Mouse (Mus musculus): ENCODE data around the gene Gm10097. TPM values are rescaled to one million over a fixed set of nuclear protein-coding genes. Genes with fewer than 3 reads are reported as not detected.
A peak's percentile ranks its signal among the peaks of the same experiment; 100 is the strongest.

The Gm10097 gene
- total and polyA plus RNA-seq, 2 experiments from 2014 or later = 0.10 TPM; not detected in 1

DNA sequence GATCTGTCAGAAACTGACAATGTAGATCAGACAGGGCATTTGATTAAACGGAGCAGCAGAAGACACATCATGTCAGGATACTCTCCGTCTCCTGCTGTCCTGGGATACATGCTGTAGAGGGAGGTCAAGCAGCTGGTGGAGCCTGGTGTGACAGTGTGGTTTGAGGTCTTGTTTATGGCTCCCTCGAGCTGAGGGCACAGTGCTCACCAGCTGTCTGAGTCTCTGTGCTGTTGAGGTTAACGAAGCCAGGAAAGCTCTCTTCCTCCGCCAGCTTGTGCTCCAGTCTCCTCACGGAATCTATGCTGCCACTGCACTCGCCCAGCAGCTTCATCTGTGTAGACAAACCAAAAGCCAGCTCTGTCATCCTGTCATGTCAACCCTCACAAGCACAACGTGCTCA, 27.7 kb upstream of the Gm10097 start:
- no peak for DNase-seq
- 77% methylated on average over 8 of the region's 8 CpGs for WGBS
- H3K27me3 ChIP-seq (ENCODE audit: insufficient read depth, low read length) = no peaks in the 10 kb centered on the region

DNA sequence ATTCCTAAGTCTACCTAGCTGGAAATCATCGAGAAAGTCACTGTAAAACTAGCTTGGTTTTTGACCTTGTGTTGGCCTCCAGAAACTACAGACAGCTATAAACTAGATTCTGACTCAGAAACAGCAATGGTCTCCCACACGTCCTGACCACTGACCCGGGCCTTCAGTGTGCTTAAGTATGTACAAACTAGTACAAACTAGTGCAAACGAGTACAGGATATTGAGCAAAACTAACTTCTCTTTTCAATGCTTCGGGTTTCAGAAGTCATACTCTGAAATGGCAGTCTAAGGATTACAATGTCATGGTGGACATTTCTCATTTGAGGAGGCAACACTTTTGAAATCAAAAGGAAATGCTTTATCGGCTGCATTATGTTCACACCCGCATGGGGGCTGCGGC, 24.5 kb upstream of the Gm10097 start:
- ATAC-seq (no peak), DNase-seq (no peak)
- Histone ChIP-seq H3K4me3 (ENCODE audit: low read depth, low read length) (no peak overlapping the region), H3K4me2 (ENCODE audit: low read depth) (no peak overlapping the region), H3K4me1 (ENCODE audit: insufficient read depth) (no peaks in the 10 kb centered on the region), H3K9me3 (ENCODE audit: low read length) (no peaks in the 10 kb centered on the region), H3K27ac (ENCODE audit: low read depth, low read length) (no peak overlapping the region), H3K27me3 (ENCODE audit: insufficient read depth, low read length) (no peaks in the 10 kb centered on the region), H3K36me3 (ENCODE audit: insufficient read depth) (peaks cover 14% of the 10 kb centered on the region), H3K9ac (no peak overlapping the region)
- WGBS = 92% methylated on average over 8 of the region's 8 CpGs
- no peak for TF ChIP-seq CTCF (IDR thresholded peaks at IDR 0.05; ENCODE audit: low read depth)

More for the DNA sequence above, 27.7 kb upstream of the Gm10097 start:
- Histone ChIP-seq H3K9me3 (ENCODE audit: low read length) (no peaks in the 10 kb centered on the region), H3K4me2 (ENCODE audit: low read depth) (no peak overlapping the region), H3K4me3 (ENCODE audit: low read depth, low read length) (no peak overlapping the region), H3K9ac (no peak overlapping the region), H3K4me1 (ENCODE audit: insufficient read depth) (no peaks in the 10 kb centered on the region), H3K36me3 (ENCODE audit: insufficient read depth) (peaks cover 13% of the 10 kb centered on the region), H3K27ac (ENCODE audit: low read depth, low read length) (no peak overlapping the region)
- ATAC-seq = peak; percentile 27; the same call in 1 of the 2 replicates
- no peak for TF ChIP-seq CTCF (IDR thresholded peaks at IDR 0.05; ENCODE audit: low read depth)

DNA sequence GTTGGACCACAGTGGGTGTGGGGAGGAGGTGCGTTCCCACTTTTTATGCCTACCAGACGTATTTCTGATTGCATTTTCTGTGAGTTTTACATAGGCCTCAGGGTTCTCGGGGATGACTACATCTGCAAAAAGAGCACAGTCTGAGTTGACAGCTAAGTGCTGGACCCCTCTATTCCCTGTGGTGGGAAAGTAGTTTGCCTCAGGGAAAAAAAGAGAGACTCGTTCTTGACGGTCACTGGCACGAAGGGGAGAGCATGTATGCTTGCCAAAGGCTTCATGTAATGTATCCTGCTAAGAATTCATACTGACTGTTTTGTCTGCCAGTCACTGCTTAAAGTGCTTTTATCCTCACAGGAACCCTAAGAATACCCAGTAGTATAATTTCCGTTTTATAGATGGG, 23.8 kb upstream of the Gm10097 start:
- WGBS = 74% methylated on average over 7 of the region's 7 CpGs
- DNase-seq (no peak), ATAC-seq (no peak)
- no peak overlapping the region for H3K9ac ChIP-seq
- H3K9me3 ChIP-seq (ENCODE audit: low read length) = no peaks in the 10 kb centered on the region
- no peaks in the 10 kb centered on the region for H3K4me1 ChIP-seq (ENCODE audit: insufficient read depth)
- TF ChIP-seq CTCF (IDR thresholded peaks at IDR 0.05; ENCODE audit: low read depth) = no peak
- H3K4me2 ChIP-seq (ENCODE audit: low read depth) = no peak overlapping the region
- no peak overlapping the region for H3K4me3 ChIP-seq (ENCODE audit: low read depth, low read length)
- H3K27ac ChIP-seq (ENCODE audit: low read depth, low read length) = no peak overlapping the region
- no peaks in the 10 kb centered on the region for H3K27me3 ChIP-seq (ENCODE audit: insufficient read depth, low read length)
- peaks cover 14% of the 10 kb centered on the region for H3K36me3 ChIP-seq (ENCODE audit: insufficient read depth)

DNA sequence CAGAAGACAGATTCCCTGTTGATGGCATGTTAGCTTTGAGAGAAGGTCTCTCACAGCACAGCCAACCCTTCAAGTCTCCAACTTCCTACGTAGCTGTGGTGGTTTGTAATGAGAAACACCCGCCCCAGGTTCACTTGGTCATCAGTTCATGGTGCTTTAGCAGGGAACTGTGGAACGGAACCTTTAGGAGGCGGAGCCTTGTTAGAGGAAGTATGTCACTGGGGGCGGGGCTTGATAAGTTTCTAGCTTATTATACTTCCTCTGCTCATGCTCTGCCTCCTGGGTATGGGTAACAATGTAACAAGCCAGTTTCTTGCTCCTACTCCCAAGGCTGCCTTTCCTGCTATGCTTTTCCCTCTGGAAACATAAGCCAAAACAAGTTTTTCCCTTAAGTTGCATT, 23.3 kb upstream of the Gm10097 start:
- Histone ChIP-seq H3K27ac (ENCODE audit: low read depth, low read length) (no peak overlapping the region), H3K4me3 (ENCODE audit: low read depth, low read length) (no peak overlapping the region), H3K9me3 (ENCODE audit: low read length) (no peaks in the 10 kb centered on the region), H3K9ac (no peak overlapping the region), H3K27me3 (ENCODE audit: insufficient read depth, low read length) (no peaks in the 10 kb centered on the region), H3K4me2 (ENCODE audit: low read depth) (no peak overlapping the region), H3K36me3 (ENCODE audit: insufficient read depth) (peaks cover 11% of the 10 kb centered on the region), H3K4me1 (ENCODE audit: insufficient read depth) (no peaks in the 10 kb centered on the region)
- whole genome bisulfite sequencing = 87% methylated on average over 5 of the region's 5 CpGs
- no peak for DNase-seq
- ATAC-seq = no peak
- TF ChIP-seq CTCF (IDR thresholded peaks at IDR 0.05; ENCODE audit: low read depth) = no peak

DNA sequence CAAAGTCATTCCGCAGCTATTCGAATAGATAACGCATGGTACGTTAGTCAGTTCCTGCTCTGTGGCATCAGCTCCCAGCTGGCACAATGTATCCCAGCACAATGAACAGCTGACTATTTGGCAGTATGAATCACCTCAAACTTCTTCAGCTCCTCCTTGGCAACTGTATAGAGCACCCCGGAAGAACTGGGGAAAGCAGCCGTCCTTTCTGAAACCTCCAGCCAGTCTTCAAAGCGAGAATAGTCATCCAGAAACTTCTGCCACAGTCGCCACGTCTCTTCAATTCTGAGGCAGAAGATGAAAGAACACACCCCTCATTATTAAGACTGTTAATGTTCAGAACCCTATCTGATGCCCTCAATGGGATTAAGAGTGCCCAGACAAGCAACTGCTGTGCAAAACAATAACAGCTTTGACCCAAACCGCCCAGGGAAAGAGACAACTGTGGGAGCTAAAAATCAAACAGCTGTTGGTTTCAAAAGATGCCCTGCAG, 12.7 kb upstream of the Gm10097 start:
- Histone ChIP-seq H3K9me3 (ENCODE audit: low read length) (no peaks in the 10 kb centered on the region), H3K4me3 (ENCODE audit: low read depth, low read length) (no peak overlapping the region), H3K27me3 (ENCODE audit: insufficient read depth, low read length) (no peaks in the 10 kb centered on the region), H3K36me3 (ENCODE audit: insufficient read depth) (no peaks in the 10 kb centered on the region; the same call in 1 of the 2 replicates), H3K4me2 (ENCODE audit: low read depth) (no peak overlapping the region), H3K9ac (no peak overlapping the region), H3K4me1 (ENCODE audit: insufficient read depth) (no peaks in the 10 kb centered on the region), H3K27ac (ENCODE audit: low read depth, low read length) (no peak overlapping the region)
- WGBS = 33% methylated on average over 10 of the region's 10 CpGs
- no peak for DNase-seq
- ATAC-seq = no peak
- no peak for TF ChIP-seq CTCF (IDR thresholded peaks at IDR 0.05; ENCODE audit: low read depth)

DNA sequence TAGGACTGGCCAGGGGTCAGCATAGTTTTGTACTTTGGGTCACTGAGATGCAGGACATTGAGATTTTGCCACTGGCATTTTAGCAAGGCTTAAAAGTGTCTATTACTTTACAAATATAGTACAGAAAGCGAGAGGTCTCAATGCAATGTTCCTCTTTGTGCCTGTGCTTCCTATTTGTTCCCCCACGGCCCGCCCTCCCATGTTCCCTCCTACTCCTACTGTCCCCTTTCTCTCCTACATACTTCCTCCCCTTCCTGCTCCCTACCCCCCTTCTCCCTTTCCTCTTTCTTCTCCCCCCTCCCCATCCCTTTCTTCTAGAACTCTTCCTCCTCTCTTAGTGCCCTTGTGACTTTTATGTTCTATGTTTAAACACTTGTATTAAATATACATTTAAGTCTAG, 12.1 kb upstream of the Gm10097 start:
- WGBS = 70% methylated on average over 3 of the region's 3 CpGs
- Histone ChIP-seq H3K9ac (no peak overlapping the region), H3K4me3 (ENCODE audit: low read depth, low read length) (no peak overlapping the region), H3K9me3 (ENCODE audit: low read length) (no peaks in the 10 kb centered on the region), H3K4me2 (ENCODE audit: low read depth) (no peak overlapping the region), H3K27me3 (ENCODE audit: insufficient read depth, low read length) (no peaks in the 10 kb centered on the region), H3K36me3 (ENCODE audit: insufficient read depth) (no peaks in the 10 kb centered on the region; the same call in 1 of the 2 replicates), H3K27ac (ENCODE audit: low read depth, low read length) (no peak overlapping the region), H3K4me1 (ENCODE audit: insufficient read depth) (no peaks in the 10 kb centered on the region)
- ATAC-seq = no peak
- DNase-seq = no peak
- no peak for TF ChIP-seq CTCF (IDR thresholded peaks at IDR 0.05; ENCODE audit: low read depth)

DNA sequence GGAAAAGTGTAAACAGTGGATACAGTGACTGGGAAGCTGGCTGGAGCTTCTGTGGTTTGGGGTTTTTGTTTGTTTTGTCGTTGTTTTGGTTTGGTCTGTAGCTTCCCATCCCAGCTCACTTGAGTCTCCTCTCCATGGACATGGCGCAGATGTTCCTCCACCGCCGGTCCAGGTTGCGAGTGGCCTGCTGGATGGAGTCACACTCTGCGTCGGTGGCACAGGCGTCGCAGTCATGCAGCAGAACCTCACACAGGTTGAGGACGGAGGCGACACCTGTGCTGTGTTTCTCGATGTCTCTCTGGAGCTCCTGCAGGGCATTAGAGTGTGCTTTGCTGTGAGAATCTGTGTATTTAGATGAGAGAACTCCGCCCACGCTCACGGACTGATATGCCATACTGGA, 11.3 kb upstream of the Gm10097 start:
- Histone ChIP-seq H3K9ac (no peak overlapping the region), H3K27ac (ENCODE audit: low read depth, low read length) (no peak overlapping the region), H3K4me1 (ENCODE audit: insufficient read depth) (no peaks in the 10 kb centered on the region), H3K36me3 (ENCODE audit: insufficient read depth) (no peaks in the 10 kb centered on the region; the same call in 1 of the 2 replicates), H3K9me3 (ENCODE audit: low read length) (no peaks in the 10 kb centered on the region), H3K27me3 (ENCODE audit: insufficient read depth, low read length) (no peaks in the 10 kb centered on the region), H3K4me3 (ENCODE audit: low read depth, low read length) (no peak overlapping the region), H3K4me2 (ENCODE audit: low read depth) (no peak overlapping the region)
- 93% methylated on average over 15 of the region's 15 CpGs for WGBS
- DNase-seq (no peak), ATAC-seq (no peak)
- no peak for TF ChIP-seq CTCF (IDR thresholded peaks at IDR 0.05; ENCODE audit: low read depth)

Data from forebrain, postnatal 0 days (tissue).